Mouse (Mus musculus) C2C12 (cell line): Measurements from ENCODE around the gene Ttll8.

Source experiments
- CEBPB ChIP-seq: IDR thresholded peaks from one replicate; pipeline ENCODE4 v1.6.1; 2011; ENCODE audit warnings: low read depth, mild to moderate bottlenecking, control low read depth, moderate library complexity
- CTCF ChIP-seq: IDR thresholded peaks from one replicate; pipeline ENCODE4 v1.5.1; 2011; ENCODE audit not compliant: control insufficient read depth, insufficient read depth, insufficient read length
- USF1 ChIP-seq: IDR thresholded peaks from one replicate; pipeline ENCODE4 v1.6.1; 2011; ENCODE audit warnings: low read depth, mild to moderate bottlenecking, control low read depth, moderate library complexity

DNA sequence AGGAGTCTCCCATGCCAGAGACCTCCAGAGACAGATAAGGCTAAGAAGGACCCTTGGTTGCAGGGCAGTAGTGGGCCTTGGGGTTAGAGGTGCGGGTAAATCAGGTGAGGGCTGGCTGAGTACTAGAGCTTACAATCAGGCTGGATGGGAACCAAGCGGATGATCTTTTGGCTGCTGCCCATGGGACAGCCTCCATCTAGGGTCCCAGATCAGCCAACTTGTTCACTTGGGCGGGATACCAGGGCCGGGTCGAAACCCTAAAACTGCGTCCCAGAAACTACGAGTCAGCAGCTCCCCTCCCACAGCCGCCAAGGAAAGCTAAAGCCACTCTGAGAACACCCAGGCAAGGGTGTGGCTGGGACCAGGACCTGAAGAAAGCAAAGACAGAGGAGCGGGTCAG lies 101.1 kb downstream of the Ttll8 start:
- TF ChIP-seq CTCF (no peak), CEBPB (no peak), USF1 (no peak)
